Mouse (Mus musculus) liver, adult 2 months (tissue): ENCODE results near the gene Gm21409. TPM values are rescaled to one million over a fixed set of nuclear protein-coding genes. Genes with fewer than 3 reads are reported as not detected.
"Not testable (repeated sequence)": the region's sequence is repeated elsewhere in the genome, so short reads cannot be mapped to it uniquely, and the experiment has no call there.

Source experiments
- DNase-seq: peaks from one replicate; pipeline ENCODE4 v3.0.0-alpha.2; 2011; ENCODE audit warnings: low read depth, low spot score; ENCODE audit errors: extremely low read depth
- H3K27ac ChIP-seq: fragments of 200-500 bp; replicated peaks from 2 replicates; pipeline ENCODE4 v1.5.1; 2012; ENCODE audit warnings: low read depth, mild to moderate bottlenecking, control low read depth, inconsistent platforms, low read length; ENCODE audit not compliant: insufficient read depth
- H3K27me3 ChIP-seq: fragments of 200-500 bp; 2 replicates; pipeline ENCODE4 v1.6.1; 2012; ENCODE audit warnings: mild to moderate bottlenecking, moderate library complexity, low read length, inconsistent platforms; ENCODE audit not compliant: control insufficient read depth, insufficient read depth
- H3K36me3 ChIP-seq: fragments of 200-500 bp; 2 replicates; pipeline ENCODE4 v1.6.1; 2012; ENCODE audit warnings: low read length, inconsistent platforms; ENCODE audit not compliant: control insufficient read depth, insufficient read depth
- H3K4me1 ChIP-seq: fragments of 200-500 bp; 2 replicates; pipeline ENCODE4 v1.6.1; 2011; ENCODE audit warnings: low read length; ENCODE audit not compliant: control insufficient read depth, insufficient read depth
- H3K4me3 ChIP-seq: fragments of 200-500 bp; 2 replicates; pipeline ENCODE4 v1.5.1; 2011; ENCODE audit warnings: low read depth, mild to moderate bottlenecking, control low read depth, low read length, moderate library complexity; ENCODE audit not compliant: insufficient read depth
- H3K79me2 ChIP-seq: fragments of 200-500 bp; 2 replicates; pipeline ENCODE4 v1.6.1; 2012; ENCODE audit warnings: inconsistent platforms, mild to moderate bottlenecking, low read length, moderate library complexity; ENCODE audit not compliant: control insufficient read depth, insufficient read depth
- H3K9ac ChIP-seq: fragments of 200-500 bp; 2 replicates; pipeline ENCODE4 v1.6.1; 2012; ENCODE audit warnings: low read depth, mild to moderate bottlenecking, control low read depth, inconsistent platforms, low read length
- WGBS: fragments of 180-500 bp; shearing (Covaris S2); methylation state at CpG from one replicate; pipeline ENCODE4 v1.1.7; 2018; 5-methylcytosine and 5-hydroxymethylcytosine counted together
- polyA plus RNA-seq: library from polyadenylated mRNA; depleted of rRNA; stranded (reverse); fragments of >200 nt; gene quantifications from 2 replicates; pipeline ENCODE4 v1.2.3, GENCODE M21; 2012; rRNA removed
- total RNA-seq: library from RNA; depleted of rRNA; stranded (reverse); fragments of >200 nt; gene quantifications from 2 replicates; pipeline ENCODE4 v1.2.3, GENCODE M21; 2014; rRNA removed

Gm21409 gene
- total RNA-seq (not detected in 2 replicates), polyA plus RNA-seq (not detected in 2 replicates)

DNA sequence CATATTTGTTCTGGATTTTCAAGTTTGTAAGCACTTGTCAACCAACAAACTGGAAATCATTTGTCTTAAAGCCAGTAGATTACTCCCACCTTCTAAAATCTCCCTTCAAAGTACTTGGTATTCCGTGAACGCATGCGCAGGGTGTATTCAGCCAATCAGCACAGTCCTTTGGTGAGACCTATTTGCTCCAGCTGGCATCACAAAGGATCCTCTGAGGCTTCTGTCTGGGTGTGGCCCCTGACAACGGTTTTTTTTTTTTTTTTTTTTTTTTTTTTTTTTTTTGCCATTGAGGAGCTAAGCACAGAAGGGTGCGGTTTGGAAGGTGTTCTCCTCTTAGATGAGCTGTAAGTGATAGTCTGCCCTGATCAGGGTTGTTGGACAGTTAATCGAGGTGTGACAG, at the start of gene Gm21409:
Gm21409 (plus strand) TSS at position 301 of the 400 bp plus-strand sequence.
- no CpG with 5 or more reads among the region's 6 CpGs for WGBS
- H3K79me2 ChIP-seq, H3K9ac ChIP-seq, DNase-seq, H3K27me3 ChIP-seq, H3K27ac ChIP-seq, H3K4me1 ChIP-seq, H3K36me3 ChIP-seq, H3K4me3 ChIP-seq: not testable (repeated sequence)

Other genes starting within 250 kb of the Gm21409 start
- gene Gm21394, start 181.8 kb upstream of the Gm21409 start, total RNA-seq = not detected in 2 replicates
- not detected in 2 replicates for gene Gm21394, start 181.8 kb upstream of the Gm21409 start, polyA plus RNA-seq